Mouse (Mus musculus): ENCODE data around the gene Megf6.

The Megf6 gene

GRCm38 (mm10) chr4:154170506-154171150, at the start of gene Megf6:
Gene Megf6 (plus strand): TSS chr4:154170730.
- no peak for DNase-seq (ENCODE audit: low spot score in 2 of 2)

GRCm38 (mm10) chr4:154121800-154122199, 48.7 kb upstream of the Megf6 start:
- no peak for DNase-seq (ENCODE audit: low spot score in 2 of 2)

GRCm38 (mm10) chr4:154122374-154122773, 48.2 kb upstream of the Megf6 start:
- DNase-seq (ENCODE audit: low spot score in 2 of 2) = no peak

- no peak for DNase-seq (ENCODE audit: low spot score in 2 of 2)
Measured at GRCm38 (mm10) chr4:154123553-154123952, 47.0 kb upstream of the Megf6 start.

GRCm38 (mm10) chr4:154125202-154125601, 45.3 kb upstream of the Megf6 start:
- no peak for DNase-seq (ENCODE audit: low spot score in 2 of 2)

- no peak for DNase-seq (ENCODE audit: low spot score in 2 of 2)
Measured at GRCm38 (mm10) chr4:154127273-154127672, 43.3 kb upstream of the Megf6 start.

- DNase-seq (ENCODE audit: low spot score in 2 of 2) = no peak
Measured at GRCm38 (mm10) chr4:154129950-154130349, 40.6 kb upstream of the Megf6 start.

- no peak for DNase-seq (ENCODE audit: low spot score in 2 of 2)
Measured at GRCm38 (mm10) chr4:154131894-154132293, 38.6 kb upstream of the Megf6 start.

- no peak for DNase-seq (ENCODE audit: low spot score in 2 of 2)
Measured at GRCm38 (mm10) chr4:154134803-154135202, 35.7 kb upstream of the Megf6 start.

- no peak for DNase-seq (ENCODE audit: low spot score in 2 of 2)
Measured at GRCm38 (mm10) chr4:154137139-154137538, 33.4 kb upstream of the Megf6 start.

GRCm38 (mm10) chr4:154139671-154140181, 30.8 kb upstream of the Megf6 start:
- DNase-seq (ENCODE audit: low spot score in 2 of 2) = no peak

- DNase-seq (ENCODE audit: low spot score in 2 of 2) = no peak
Measured at GRCm38 (mm10) chr4:154140182-154140212, 30.5 kb upstream of the Megf6 start, which contains the start of gene Trp73. Gene Trp73 (minus strand): TSS chr4:154140208.

- no peak for DNase-seq (ENCODE audit: low spot score in 2 of 2)
Measured at GRCm38 (mm10) chr4:154140213-154141008, 30.1 kb upstream of the Megf6 start.

GRCm38 (mm10) chr4:154141009-154141867, 29.3 kb upstream of the Megf6 start:
- no peak for DNase-seq (ENCODE audit: low spot score in 2 of 2)

GRCm38 (mm10) chr4:154142211-154143040, 28.1 kb upstream of the Megf6 start, which contains the start of gene Wrap73:
Gene Wrap73 (plus strand): TSS chr4:154142372.
- DNase-seq (ENCODE audit: low spot score in 2 of 2) = peak; percentile 52 to 88

- DNase-seq (ENCODE audit: low spot score in 2 of 2) = no peak
Measured at GRCm38 (mm10) chr4:154144712-154145111, 25.8 kb upstream of the Megf6 start.

- no peak for DNase-seq (ENCODE audit: low spot score in 2 of 2)
Measured at GRCm38 (mm10) chr4:154146342-154146741, 24.2 kb upstream of the Megf6 start.

- no peak for DNase-seq (ENCODE audit: low spot score in 2 of 2)
Measured at GRCm38 (mm10) chr4:154154104-154154503, 16.4 kb upstream of the Megf6 start.

- no peak for DNase-seq (ENCODE audit: low spot score in 2 of 2)
Measured at GRCm38 (mm10) chr4:154156050-154156449, 14.5 kb upstream of the Megf6 start.

GRCm38 (mm10) chr4:154157970-154158662, 12.4 kb upstream of the Megf6 start:
- DNase-seq (ENCODE audit: low spot score in 2 of 2) = no peak

GRCm38 (mm10) chr4:154159002-154159401, 11.5 kb upstream of the Megf6 start:
- DNase-seq (ENCODE audit: low spot score in 2 of 2) = peak; percentile 47 to 89
